9 mouse cellular contexts compared by ENCODE assay signal in the genomic region with DNA sequence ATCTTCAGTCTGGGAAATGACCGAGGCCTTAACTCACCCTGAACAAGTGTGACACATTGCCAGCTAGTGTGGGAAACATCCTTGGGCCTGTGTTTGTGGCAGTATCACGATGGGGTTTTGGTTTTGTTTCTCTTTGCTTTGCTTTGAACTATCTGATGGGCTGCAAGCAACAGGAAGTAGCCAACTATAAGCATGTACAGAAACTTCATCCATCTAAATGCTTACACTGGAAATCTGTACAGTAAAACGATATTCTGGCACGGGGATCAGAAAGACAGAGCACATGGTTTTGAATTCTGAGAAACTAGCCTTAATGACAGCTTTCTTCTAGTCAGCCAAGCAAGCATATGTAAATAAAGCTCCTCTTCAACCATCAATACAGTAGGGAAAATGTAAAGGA. TPM values are rescaled to one million over a fixed set of nuclear protein-coding genes. Genes with fewer than 3 reads are reported as not detected.
DNase-seq lines count a peak whose midpoint lies in the region; ATAC-seq and TF ChIP-seq lines count a peak whose summit lies in the region.
"Had no signal": no experiment of that assay in that cellular context is flagged by ENCODE, and none has a peak within 500 bp of the region (broad histone marks: within the 10 kb centered on the region; RNA-seq: fewer than 3 reads in every experiment).

No protein-coding gene starts in this region.

- peak overlapping the region; percentile 80 for H3K27ac ChIP-seq in embryonic facial prominence, embryonic 14.5 days (replicated peaks; ENCODE audit: low read depth, low read length)
- no peak overlapping the region for H3K27ac ChIP-seq in intestine, embryonic 15.5 days
- peak overlapping the region; percentile 87 for H3K27ac ChIP-seq in midbrain, embryonic 15.5 days

- H3K79me3 ChIP-seq in C2C12 (ENCODE audit: low read depth): peaks cover 2% of the 10 kb centered on the region

- H3K9me3 ChIP-seq in embryonic facial prominence, embryonic 14.5 days (ENCODE audit: control insufficient read depth, low read length): no peaks in the 10 kb centered on the region
- H3K9me3 ChIP-seq in intestine, embryonic 15.5 days: no peaks in the 10 kb centered on the region
- H3K9me3 ChIP-seq in midbrain, embryonic 15.5 days: no peaks in the 10 kb centered on the region

- H3K79me2 ChIP-seq in C2C12 (ENCODE audit: control insufficient read depth, insufficient read depth): peaks cover 22% of the 10 kb centered on the region

- peaks cover 42% of the 10 kb centered on the region for H3K36me3 ChIP-seq in C2C12 (ENCODE audit: control insufficient read depth, insufficient read depth)
- peaks cover 9% of the 10 kb centered on the region; the same call in 1 of the 2 replicates for H3K36me3 ChIP-seq in embryonic facial prominence, embryonic 14.5 days (ENCODE audit: control insufficient read depth, insufficient read depth, low read length)
- no peaks in the 10 kb centered on the region for H3K36me3 ChIP-seq in intestine, embryonic 15.5 days
- H3K36me3 ChIP-seq in midbrain, embryonic 15.5 days (replicated peaks): peaks cover 3% of the 10 kb centered on the region; the same call in 1 of the 2 replicates

- peak overlapping the region; percentile 94 for H3K4me2 ChIP-seq in embryonic facial prominence, embryonic 14.5 days (ENCODE audit: low read depth, low read length)
- H3K4me2 ChIP-seq in intestine, embryonic 15.5 days (replicated peaks): peak overlapping the region; percentile 94
- peak overlapping the region; percentile 95 for H3K4me2 ChIP-seq in midbrain, embryonic 15.5 days

- no peak for ATAC-seq in embryonic facial prominence, embryonic 14.5 days (ENCODE audit: low read depth)
- ATAC-seq in intestine, embryonic 15.5 days: no peak; the same call in 1 of the 2 replicates
- no peak for ATAC-seq in midbrain, embryonic 15.5 days (replicated peaks)

- H3K4me1 ChIP-seq in embryonic facial prominence, embryonic 14.5 days (ENCODE audit: control insufficient read depth, insufficient read depth, low read length): peaks cover 12% of the 10 kb centered on the region
- H3K4me1 ChIP-seq in intestine, embryonic 15.5 days (replicated peaks): peaks cover 6% of the 10 kb centered on the region; the same call in 1 of the 2 replicates
- peaks cover 17% of the 10 kb centered on the region for H3K4me1 ChIP-seq in midbrain, embryonic 15.5 days

- peak overlapping the region; percentile 59 for H3ac ChIP-seq in C2C12 (ENCODE audit: control insufficient read depth, insufficient read length, low read depth)

- TF ChIP-seq CTCF in C2C12 (IDR thresholded peaks at IDR 0.05; ENCODE audit: control insufficient read depth, insufficient read depth, insufficient read length): no peak

- H3K4me3 ChIP-seq in C2C12 (ENCODE audit: insufficient read depth, poor library complexity, severe bottlenecking): peak overlapping the region; percentile 57
- peak overlapping the region; percentile 80 for H3K4me3 ChIP-seq in embryonic facial prominence, embryonic 14.5 days (ENCODE audit: low read depth, low read length)
- H3K4me3 ChIP-seq in intestine, embryonic 15.5 days (replicated peaks): peak overlapping the region; percentile 65
- peak overlapping the region; percentile 54 for H3K4me3 ChIP-seq in midbrain, embryonic 15.5 days

- H3K9ac ChIP-seq in embryonic facial prominence, embryonic 14.5 days (ENCODE audit: low read depth, low read length): peak overlapping the region; percentile 73
- peak overlapping the region; percentile 15; the same call in 1 of the 2 replicates for H3K9ac ChIP-seq in intestine, embryonic 15.5 days
- H3K9ac ChIP-seq in midbrain, embryonic 15.5 days: peak overlapping the region; percentile 54

- DNase-seq in adrenal gland, postnatal 14 days: peak; percentile 31
- DNase-seq in adrenal gland, postnatal 10 days: no peak
- DNase-seq in embryonic facial prominence, embryonic 14.5 days (ENCODE audit: low spot score): peak; percentile 39
- DNase-seq in ovary, postnatal 10 days (ENCODE audit: low spot score): no peak
- DNase-seq in frontal cortex, postnatal 14 days (ENCODE audit: low spot score in 2 of 2): no peak

- 11% methylated on average over 4 of the region's 4 CpGs for WGBS in embryonic facial prominence, embryonic 14.5 days
- WGBS in intestine, embryonic 15.5 days: 10% methylated on average over 4 of the region's 4 CpGs
- 23% methylated on average over 4 of the region's 4 CpGs for WGBS in midbrain, embryonic 15.5 days

- H3K27me3 ChIP-seq in C2C12 (ENCODE audit: control insufficient read depth, insufficient read depth, insufficient read length): no peaks in the 10 kb centered on the region
- no peaks in the 10 kb centered on the region for H3K27me3 ChIP-seq in embryonic facial prominence, embryonic 14.5 days (replicated peaks; ENCODE audit: control insufficient read depth, insufficient read depth, low read length)
- no peaks in the 10 kb centered on the region for H3K27me3 ChIP-seq in intestine, embryonic 15.5 days (replicated peaks)
- no peaks in the 10 kb centered on the region for H3K27me3 ChIP-seq in midbrain, embryonic 15.5 days (replicated peaks)

TF ChIP-seq in C2C12, 6 proteins besides CTCF, POLR2A, EP300 and RAD21:
- TF ChIP-seq CEBPB (IDR thresholded peaks at IDR 0.05; ENCODE audit: low read depth) (no peak), MYOG (IDR thresholded peaks at IDR 0.05; ENCODE audit: control insufficient read depth, extremely low read depth, insufficient read length) (no peak), MAX (IDR thresholded peaks at IDR 0.05) (no peak), FOSL1 (IDR thresholded peaks at IDR 0.05; ENCODE audit: insufficient read depth, low read length, poor library complexity, severe bottlenecking) (no peak), USF1 (IDR thresholded peaks at IDR 0.05; ENCODE audit: low read depth) (no peak), MYOD1 (IDR thresholded peaks at IDR 0.05; ENCODE audit: control insufficient read depth, insufficient read length, low read depth) (no peak)

RNA-seq across cellular contexts. Expression of a gene that starts 0.6 kb away (rescaled TPM):
- 4.3 and 7.3 TPM in 2 replicates for total RNA-seq in adrenal gland, postnatal 14 days (2021)
- 1 to 10 TPM; 5.8 to 6.7 TPM for total RNA-seq in adrenal gland, postnatal 10 days (2021)
- 9.4 TPM for polyA plus RNA-seq in C2C12 (2012; fragmentation: generic; extraction: Trizol)
- polyA plus RNA-seq in embryonic facial prominence, embryonic 14.5 days (2014; fragmentation: Nextera tagmentation; extraction: Ambion mirVana): 12.1 and 13.3 TPM in 2 replicates
- 18.6 and 20.0 TPM in 2 replicates for polyA plus RNA-seq in intestine, embryonic 15.5 days (2015; fragmentation: Nextera tagmentation; extraction: Ambion mirVana)
- polyA plus RNA-seq in midbrain, embryonic 15.5 days (2015; fragmentation: Nextera tagmentation; extraction: Ambion mirVana): 3.8 and 4.6 TPM in 2 replicates

RNA-seq across cellular contexts. Expression of a gene that starts 0.8 kb away (rescaled TPM):
- 19.0 and 23.2 TPM in 2 replicates for total RNA-seq in adrenal gland, postnatal 14 days (2021)
- 10 to 100 TPM; 17.5 to 29.2 TPM for total RNA-seq in adrenal gland, postnatal 10 days (2021)
- 5.4 TPM for polyA plus RNA-seq in C2C12 (2012; fragmentation: generic; extraction: Trizol)
- 21.9 and 30.0 TPM in 2 replicates for polyA plus RNA-seq in embryonic facial prominence, embryonic 14.5 days (2014; fragmentation: Nextera tagmentation; extraction: Ambion mirVana)
- 20.8 and 24.8 TPM in 2 replicates for polyA plus RNA-seq in intestine, embryonic 15.5 days (2015; fragmentation: Nextera tagmentation; extraction: Ambion mirVana)
- 22.9 and 24.5 TPM in 2 replicates for polyA plus RNA-seq in midbrain, embryonic 15.5 days (2015; fragmentation: Nextera tagmentation; extraction: Ambion mirVana)

RNA-seq across cellular contexts. Expression of a gene that starts 48.2 kb away (rescaled TPM):
- not detected in 2 replicates for total RNA-seq in adrenal gland, postnatal 14 days (2021)
- total RNA-seq in adrenal gland, postnatal 10 days (2021): not detected
- polyA plus RNA-seq in C2C12 (2012; fragmentation: generic; extraction: Trizol): 0.02 TPM
- 0.56 and 0.61 TPM in 2 replicates for polyA plus RNA-seq in embryonic facial prominence, embryonic 14.5 days (2014; fragmentation: Nextera tagmentation; extraction: Ambion mirVana)
- polyA plus RNA-seq in intestine, embryonic 15.5 days (2015; fragmentation: Nextera tagmentation; extraction: Ambion mirVana): 0.54 and 0.73 TPM in 2 replicates
- 0.97 and 1.00 TPM in 2 replicates for polyA plus RNA-seq in midbrain, embryonic 15.5 days (2015; fragmentation: Nextera tagmentation; extraction: Ambion mirVana)
- polyA plus RNA-seq: large intestine, adult 2 months had no signal

Comparison
In these comparisons a context has a peak if more than half of its experiments do, and no peak if none do; other contexts are left out.
1. DNase-seq: peak in adrenal gland, postnatal 14 days (single experiment) and embryonic facial prominence, embryonic 14.5 days (single experiment); none in adrenal gland, postnatal 10 days (single experiment), ovary, postnatal 10 days (single experiment) and frontal cortex, postnatal 14 days (0 of 2).
2. H3K9ac ChIP-seq: peak in every context shown above with its lines; median percentile 73 in embryonic facial prominence, embryonic 14.5 days; 54 in midbrain, embryonic 15.5 days; 15 in intestine, embryonic 15.5 days.
3. Peak in every context shown above with its lines, with median percentiles within 50 percentile points of each other: H3K4me3 ChIP-seq and H3K4me2 ChIP-seq.